Mouse (Mus musculus) common myeloid progenitor, adult 5-6 weeks (primary cell): ENCODE measurements around the gene Hist1h4b. TPM values are rescaled to one million over a fixed set of nuclear protein-coding genes. Genes with fewer than 3 reads are reported as not detected.

Experiments
- ATAC-seq: replicated peaks from 2 replicates; pipeline ENCODE4 v1.8.0; 2016; ENCODE audit warnings: low read depth, mild to moderate bottlenecking, moderate TSS enrichment, inconsistent platforms; ENCODE audit not compliant: poor library complexity, severe bottlenecking
- total RNA-seq: library from RNA; stranded (forward); fragments of 200-1000, 187-1606 nt; gene quantifications from 2 replicates; pipeline ENCODE4 v1.2.3, GENCODE M21; 2017

Hist1h4b gene
- total RNA-seq, 1 experiment from 2014 or later: 902 TPM

- peak; percentile 70 for ATAC-seq
Measured at GRCm38 (mm10) chr13:23739069-23739921, 17.5 kb upstream of the Hist1h4b start.

DNA sequence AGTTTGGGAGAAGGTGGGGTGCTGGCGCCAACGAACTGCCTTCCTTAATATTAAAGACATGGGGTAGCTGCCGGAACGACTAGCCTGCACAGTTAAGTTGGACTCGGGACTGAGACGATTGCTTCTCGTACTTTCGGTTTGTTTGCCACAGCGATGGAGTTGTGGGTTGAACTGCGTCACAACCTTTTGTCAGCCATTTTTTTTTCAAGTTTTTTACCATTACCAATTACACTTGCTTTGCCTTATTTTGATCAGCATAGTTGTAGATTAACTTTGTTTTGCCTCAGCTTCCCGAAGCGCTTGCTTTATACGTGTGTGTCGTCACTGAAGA is 16.9 kb upstream of the Hist1h4b start:
- ATAC-seq: peak; percentile 29; the same call in 1 of the 2 replicates

DNA sequence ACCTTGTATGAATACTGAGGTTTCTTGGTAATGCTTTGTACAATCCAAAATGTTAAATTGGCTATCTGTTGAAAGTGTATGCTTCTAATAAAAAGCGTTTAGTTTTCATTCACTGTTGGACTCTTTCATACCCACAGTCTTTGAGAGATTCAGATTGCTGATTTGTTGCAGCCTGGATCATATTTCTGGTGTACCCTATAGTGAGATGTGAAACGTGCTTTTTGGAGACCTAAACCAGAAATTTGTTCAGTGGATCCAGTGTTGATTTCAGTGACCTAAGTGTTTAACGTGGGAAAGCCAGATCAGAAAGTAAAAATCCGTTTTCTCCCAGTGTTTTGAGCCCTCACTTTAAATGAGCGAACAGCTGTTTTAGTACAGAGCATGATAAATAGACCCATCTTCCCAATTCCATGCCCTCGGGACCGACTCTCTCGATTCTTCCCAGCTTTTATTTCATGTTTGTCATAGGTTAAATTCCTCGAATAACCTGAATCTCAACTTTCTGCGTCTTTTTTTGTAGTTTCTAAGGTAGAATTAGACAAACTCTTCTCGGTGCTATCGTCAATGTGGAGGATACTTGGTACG is 16.5 kb upstream of the Hist1h4b start:
- ATAC-seq: no peak

DNA sequence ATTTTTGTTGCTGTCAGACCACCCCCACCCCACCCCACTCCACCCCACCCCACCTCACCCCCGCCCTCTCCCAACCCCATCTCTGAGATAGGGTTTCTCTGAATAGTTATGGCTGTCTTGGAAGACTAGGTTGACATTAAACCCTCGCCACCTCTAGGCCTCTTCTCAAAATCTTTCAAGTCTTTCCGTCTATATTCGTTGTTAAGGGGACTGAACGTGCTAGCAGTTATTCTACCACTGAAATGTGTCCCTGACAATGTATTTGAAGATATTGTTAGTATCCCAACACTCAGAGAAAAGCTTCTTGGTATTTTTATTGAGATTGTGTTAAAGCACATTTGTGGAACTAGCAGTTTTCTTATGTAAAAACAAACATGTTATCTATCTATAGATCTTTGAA is 15.9 kb upstream of the Hist1h4b start:
- no peak for ATAC-seq

- no peak for ATAC-seq
Measured at GRCm38 (mm10) chr13:23742007-23742406, 14.8 kb upstream of the Hist1h4b start.

DNA sequence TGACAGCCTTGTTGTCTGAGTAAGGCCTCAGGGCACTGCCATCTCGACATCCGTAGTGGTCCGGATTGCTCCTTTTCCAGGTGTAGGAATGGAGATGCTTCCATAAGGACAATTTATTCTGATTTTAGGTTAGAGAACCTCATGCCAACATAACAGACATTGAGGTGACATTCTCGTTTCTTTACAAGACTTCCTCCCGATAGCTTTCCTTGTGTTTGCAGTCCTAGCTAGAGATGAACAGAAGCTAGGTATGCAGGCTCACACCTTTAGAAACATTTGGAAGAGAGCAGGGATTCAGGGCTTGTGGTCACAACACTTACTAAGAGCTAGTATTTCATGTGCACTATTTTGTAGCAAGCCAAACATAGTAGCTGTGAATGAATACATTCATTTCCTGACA is 13.6 kb upstream of the Hist1h4b start:
- ATAC-seq: no peak

DNA sequence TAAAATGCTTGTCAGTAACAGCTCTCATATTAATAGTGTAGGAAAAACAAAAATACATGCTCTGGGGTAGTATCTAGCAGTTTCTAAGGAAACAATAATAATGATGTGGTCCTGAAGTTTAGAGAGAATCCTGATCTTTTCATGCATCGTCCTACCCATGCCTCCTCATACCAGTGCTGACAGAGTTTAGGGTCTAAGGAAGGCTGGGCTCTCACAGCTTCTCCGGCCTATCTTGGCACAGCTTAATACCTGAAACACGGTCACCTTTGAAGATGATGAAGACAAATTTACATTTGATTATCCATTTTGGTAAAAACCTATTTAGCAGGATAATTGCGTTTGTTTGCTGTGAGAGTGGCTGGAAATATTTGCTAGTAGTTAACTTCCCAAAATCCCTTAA is 12.8 kb upstream of the Hist1h4b start:
- no peak for ATAC-seq

DNA sequence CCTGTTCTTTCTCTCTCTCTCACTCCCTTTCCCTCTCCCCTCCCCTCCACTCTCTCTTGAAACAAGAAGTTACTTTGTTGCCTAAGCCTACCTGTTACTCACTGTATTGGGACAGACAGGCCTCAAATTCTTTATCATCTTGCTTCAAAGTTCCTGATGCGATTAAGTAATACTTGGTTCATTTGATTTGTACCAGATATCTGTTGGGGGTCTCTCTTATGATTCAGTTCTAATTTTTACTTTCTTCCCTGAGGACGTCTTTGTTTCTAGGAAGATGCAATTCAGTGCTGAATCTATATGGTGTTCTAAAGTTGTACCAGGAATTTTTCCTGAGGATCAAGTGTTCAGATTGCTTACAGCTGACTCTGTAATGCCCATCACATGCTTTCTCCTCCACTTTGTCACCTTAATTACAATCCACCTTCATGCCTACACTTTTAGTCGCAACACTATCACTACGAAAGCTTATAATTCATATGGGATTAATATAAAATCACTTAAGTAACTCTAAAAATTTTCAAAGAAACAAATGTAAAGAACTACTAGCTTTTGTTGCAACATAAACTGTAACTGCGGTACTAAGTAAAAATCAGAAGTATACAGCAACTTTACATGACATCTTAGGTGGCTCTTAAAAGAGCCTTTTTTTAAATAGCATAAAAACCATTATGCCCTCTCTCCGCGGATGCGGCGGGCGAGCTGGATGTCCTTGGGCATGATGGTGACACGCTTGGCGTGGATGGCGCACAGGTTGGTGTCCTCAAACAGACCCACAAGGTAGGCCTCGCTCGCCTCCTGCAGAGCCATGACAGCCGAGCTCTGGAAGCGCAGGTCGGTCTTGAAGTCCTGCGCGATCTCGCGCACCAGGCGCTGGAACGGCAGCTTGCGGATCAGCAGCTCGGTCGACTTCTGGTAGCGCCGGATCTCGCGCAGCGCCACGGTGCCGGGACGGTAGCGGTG is 12.1 kb upstream of the Hist1h4b start:
- no peak for ATAC-seq

DNA sequence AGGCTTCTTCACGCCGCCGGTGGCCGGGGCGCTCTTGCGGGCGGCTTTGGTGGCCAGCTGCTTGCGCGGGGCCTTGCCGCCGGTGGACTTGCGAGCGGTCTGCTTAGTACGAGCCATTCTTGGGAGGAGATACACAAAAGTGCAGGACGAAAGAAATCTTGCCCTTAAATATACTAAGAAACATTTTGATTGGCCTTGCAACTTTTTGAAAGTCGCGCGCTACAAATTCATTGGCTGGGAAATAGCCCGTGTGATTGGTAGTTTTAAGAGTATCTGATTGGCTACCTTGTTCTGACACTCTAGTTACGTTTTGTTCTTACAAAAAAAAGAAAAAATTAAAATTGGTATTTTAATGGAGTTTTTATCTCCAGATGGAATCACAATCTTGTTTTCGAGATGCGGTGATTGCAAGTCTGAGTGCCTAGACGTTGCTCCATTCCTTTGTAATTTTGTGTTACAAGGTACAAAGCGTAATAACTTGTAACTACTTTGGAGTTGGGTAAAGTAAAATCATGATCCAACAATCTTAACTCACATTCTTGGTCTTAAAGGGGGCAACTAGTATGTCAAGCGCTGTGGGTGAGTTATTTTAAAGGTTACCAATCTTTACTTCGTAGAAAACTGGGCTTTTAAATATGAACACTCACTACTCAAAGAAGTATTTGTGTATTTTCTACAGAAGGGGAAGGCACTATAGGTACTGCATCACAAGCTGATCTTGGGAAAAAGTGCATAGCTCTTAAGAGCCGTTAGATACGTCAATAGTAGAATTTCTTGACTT is 11.2 kb upstream of the Hist1h4b start, which contains the start of gene Hist1h3c:
Gene Hist1h3c (minus strand): TSS at position 222 of the 781 bp plus-strand sequence.
- ATAC-seq: peak; percentile 61

DNA sequence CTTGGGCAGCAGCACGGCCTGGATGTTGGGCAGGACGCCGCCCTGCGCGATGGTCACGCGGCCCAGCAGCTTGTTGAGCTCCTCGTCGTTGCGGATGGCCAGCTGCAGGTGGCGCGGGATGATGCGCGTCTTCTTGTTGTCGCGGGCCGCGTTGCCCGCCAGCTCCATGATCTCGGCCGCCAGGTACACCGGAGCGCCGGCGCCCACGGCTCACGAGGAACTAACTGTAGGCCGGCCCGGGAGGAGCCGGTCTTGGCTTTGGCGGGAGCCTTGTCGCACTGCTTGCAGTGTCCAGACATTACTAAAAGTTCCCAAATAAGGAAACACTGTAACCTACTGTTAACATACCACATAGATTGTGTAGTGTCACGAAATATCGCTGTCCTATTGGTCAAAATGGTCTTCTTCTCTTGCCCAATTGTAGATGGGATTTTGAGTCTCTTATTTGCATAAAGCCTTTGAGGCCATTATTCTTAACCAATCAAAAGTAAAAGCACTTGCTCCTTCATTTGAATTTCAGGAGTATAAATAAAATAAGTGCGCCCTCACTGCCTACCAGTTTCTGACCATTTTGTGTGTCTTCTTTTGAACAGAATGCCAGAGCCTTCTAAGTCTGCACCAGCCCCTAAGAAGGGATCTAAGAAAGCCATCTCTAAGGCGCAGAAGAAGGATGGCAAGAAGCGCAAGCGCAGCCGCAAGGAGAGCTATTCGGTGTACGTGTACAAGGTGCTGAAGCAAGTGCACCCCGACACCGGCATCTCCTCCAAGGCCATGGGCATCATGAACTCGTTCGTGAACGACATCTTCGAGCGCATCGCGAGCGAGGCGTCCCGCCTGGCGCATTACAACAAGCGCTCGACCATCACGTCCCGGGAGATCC is 10.4 kb upstream of the Hist1h4b start, which contains the start of gene Hist1h2bb:
Gene Hist1h2bb (plus strand): TSS at position 534 of the 880 bp plus-strand sequence.
- ATAC-seq: peak; percentile 77

DNA sequence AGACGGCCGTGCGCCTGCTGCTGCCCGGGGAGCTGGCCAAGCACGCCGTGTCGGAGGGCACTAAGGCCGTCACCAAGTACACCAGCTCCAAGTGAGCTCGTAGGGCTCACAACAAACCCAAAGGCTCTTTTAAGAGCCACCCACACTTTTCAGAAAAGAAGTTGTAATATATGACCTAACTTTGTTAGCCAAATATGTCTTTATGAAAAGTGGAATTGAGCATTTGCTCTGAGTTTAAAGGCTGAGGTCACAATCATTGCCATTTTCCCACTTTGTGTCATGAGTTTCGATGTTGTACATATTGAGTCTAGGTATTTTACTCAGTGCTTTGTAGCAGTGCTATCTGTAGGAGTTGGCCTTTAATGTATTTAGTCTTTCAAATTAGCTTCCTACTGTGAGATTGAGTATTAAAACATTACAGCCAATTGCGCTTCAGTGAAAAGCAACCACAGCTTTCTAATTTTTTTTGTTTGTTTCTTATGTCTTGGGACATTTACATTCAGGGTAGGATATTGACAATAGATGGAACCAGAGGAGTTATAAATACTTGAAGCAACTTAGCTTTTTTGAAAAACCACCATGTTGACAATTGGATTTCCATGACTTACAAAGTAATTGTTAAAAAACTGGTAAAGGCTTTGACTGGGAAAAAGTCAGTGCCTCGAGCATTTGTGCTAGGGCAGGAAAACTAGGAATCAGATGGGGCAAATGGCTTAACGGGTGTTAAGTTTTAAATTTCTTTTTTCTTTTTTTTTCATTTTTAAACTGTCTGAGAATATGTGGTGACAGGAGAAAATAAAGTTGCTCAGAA is 9.5 kb upstream of the Hist1h4b start:
- ATAC-seq: peak; percentile 1; the same call in 1 of the 2 replicates

DNA sequence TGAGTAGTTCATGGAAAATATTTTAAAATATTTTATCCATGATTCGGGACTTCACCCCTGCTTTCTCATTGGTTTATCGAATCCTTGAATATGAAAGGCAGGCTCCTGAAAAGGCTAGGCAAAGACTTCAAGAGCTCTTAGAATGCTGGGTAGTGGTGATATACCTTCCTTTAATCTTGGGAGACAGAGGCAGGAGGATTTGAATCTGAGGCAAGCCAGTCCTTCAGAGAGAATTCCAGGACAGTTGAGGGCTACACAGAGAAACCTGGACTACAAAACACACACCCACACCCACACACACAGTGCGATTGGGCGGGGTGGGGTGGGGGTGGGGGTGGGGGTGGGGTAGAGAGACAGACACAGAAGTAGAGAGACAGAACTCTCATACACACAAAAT is 8.9 kb upstream of the Hist1h4b start:
- no peak for ATAC-seq

DNA sequence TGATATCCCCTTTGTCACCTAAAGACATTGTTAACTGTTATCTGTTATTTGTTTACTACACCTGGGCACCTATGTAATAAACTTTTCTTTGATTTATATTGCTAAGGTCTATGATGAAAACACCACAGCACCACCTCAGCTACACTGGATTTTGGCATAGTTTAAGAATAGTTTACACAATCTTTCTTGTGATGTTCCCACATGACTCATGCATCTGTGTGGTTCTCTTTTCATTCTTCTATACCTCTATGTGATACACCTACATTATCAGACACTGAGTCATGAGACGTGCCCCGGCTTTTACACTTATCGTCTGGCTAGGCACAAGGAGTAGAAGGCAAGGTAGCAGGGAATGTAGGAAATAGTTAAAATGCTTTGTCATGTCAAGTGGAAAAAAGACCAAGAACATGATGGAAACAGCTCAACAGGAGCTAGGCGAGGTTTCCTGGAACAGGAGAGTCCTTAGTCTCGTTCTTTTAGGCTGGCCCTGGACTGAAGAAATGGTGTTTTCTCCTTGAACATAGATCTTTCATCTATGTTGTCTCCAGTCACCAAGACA is 7.2 kb upstream of the Hist1h4b start:
- ATAC-seq: no peak

GRCm38 (mm10) chr13:23750839-23751477 is 5.9 kb upstream of the Hist1h4b start, which contains the start of gene Hist1h2ab:
Hist1h2ab (plus strand) TSS chr13:23751126.
- ATAC-seq: peak; percentile 53

- ATAC-seq: peak; percentile 7; the same call in 1 of the 2 replicates
Measured at GRCm38 (mm10) chr13:23751478-23751956, 5.3 kb upstream of the Hist1h4b start.

- peak; percentile 72 for ATAC-seq
Measured at GRCm38 (mm10) chr13:23752067-23752741, 4.6 kb upstream of the Hist1h4b start, which contains the start of gene Hist1h3b. Hist1h3b (plus strand) TSS chr13:23752267.
